In genomic region chr5:133078916-133079315, GRCm38 (mm10) we compare ENCODE assay signal across 23 mouse cellular contexts.
A peak's percentile ranks its signal among the peaks of the same experiment; 100 is the strongest.
DNase-seq lines count a peak whose midpoint lies in the region; ATAC-seq lines count a peak whose summit lies in the region.
"Had no signal": no experiment of that assay in that cellular context is flagged by ENCODE, and none has a peak within 500 bp of the region (broad histone marks: within the 10 kb centered on the region; RNA-seq: fewer than 3 reads in every experiment).

No protein-coding gene starts in this region.

- H3K4me2 ChIP-seq in heart, embryonic 11.5 days = no peak overlapping the region
- H3K4me2 ChIP-seq: embryonic facial prominence, embryonic 13.5 days; forebrain, embryonic 13.5 days; heart, embryonic 12.5 days; hindbrain, embryonic 15.5 days had no signal

- DNase-seq in heart, adult 11 months = peak; percentile 63
- peak; percentile 51 for DNase-seq in cerebellum, adult 11 months
- peak; percentile 63 for DNase-seq in cerebellum, adult 8-10 months
- peak; percentile 73 to 81 for DNase-seq in cerebellum, postnatal 14 days
- DNase-seq in adrenal gland, adult 18-20 months (ENCODE audit: low spot score in 2 of 2) = no peak
- DNase-seq in frontal cortex, postnatal 14 days (ENCODE audit: low spot score in 2 of 2) = no peak
- no peak for DNase-seq in layer of hippocampus, postnatal 14 days (ENCODE audit: low spot score in 2 of 2)
- DNase-seq: adrenal gland, postnatal 14 days; B cell, adult 2 months; forebrain, postnatal 0 days; gastrocnemius, adult 2 months; gastrocnemius, postnatal 36 days; heart, adult 18-20 months; kidney, adult 11 months; kidney, adult 9 months had no signal

- no peak overlapping the region for H3K9ac ChIP-seq in heart, embryonic 11.5 days (ENCODE audit: low read depth, low read length)
- H3K9ac ChIP-seq: embryonic facial prominence, embryonic 13.5 days; forebrain, embryonic 13.5 days; forebrain, postnatal 0 days; heart, embryonic 12.5 days; hindbrain, embryonic 15.5 days had no signal

- H3K4me3 ChIP-seq in heart, embryonic 11.5 days (ENCODE audit: low read depth, low read length) = no peak overlapping the region
- H3K4me3 ChIP-seq: embryonic facial prominence, embryonic 13.5 days; forebrain, embryonic 13.5 days; gastrocnemius, adult 2 months; heart, embryonic 12.5 days; hindbrain, embryonic 10.5 days; hindbrain, embryonic 15.5 days had no signal

- no peaks in the 10 kb centered on the region for H3K4me1 ChIP-seq in heart, embryonic 11.5 days (ENCODE audit: control insufficient read depth, insufficient read depth, low read length)
- H3K4me1 ChIP-seq: embryonic facial prominence, embryonic 13.5 days; forebrain, embryonic 13.5 days; heart, embryonic 12.5 days had no signal

- 69% methylated on average over 3 of the region's 3 CpGs for WGBS in heart, embryonic 11.5 days (ENCODE audit: insufficient replicate concordance)

- ATAC-seq in heart, embryonic 11.5 days (replicated peaks; ENCODE audit: insufficient number of reproducible peaks, low FRiP score, low TSS enrichment) = no peak
- ATAC-seq: CD4-positive, CD25-positive, alpha-beta regulatory T cell, adult 4 months; forebrain, embryonic 13.5 days; forebrain, postnatal 0 days had no signal

- H3K9me3 ChIP-seq in heart, embryonic 11.5 days (replicated peaks; ENCODE audit: control insufficient read depth, low read length) = no peaks in the 10 kb centered on the region
- H3K9me3 ChIP-seq: embryonic facial prominence, embryonic 13.5 days; forebrain, embryonic 13.5 days; heart, embryonic 12.5 days; hindbrain, embryonic 10.5 days; hindbrain, embryonic 15.5 days had no signal

- H3K36me3 ChIP-seq in heart, embryonic 11.5 days (ENCODE audit: control insufficient read depth, insufficient read depth, low read length) = no peaks in the 10 kb centered on the region
- H3K36me3 ChIP-seq: embryonic facial prominence, embryonic 13.5 days; G1E; heart, embryonic 12.5 days; hindbrain, embryonic 10.5 days; hindbrain, embryonic 15.5 days had no signal

- no peaks in the 10 kb centered on the region for H3K27me3 ChIP-seq in heart, embryonic 11.5 days (ENCODE audit: control insufficient read depth, insufficient read depth, low read length)
- H3K27me3 ChIP-seq: embryonic facial prominence, embryonic 13.5 days; forebrain, embryonic 13.5 days; heart, embryonic 12.5 days; hindbrain, embryonic 15.5 days had no signal

- no peak overlapping the region for H3K27ac ChIP-seq in heart, embryonic 11.5 days (ENCODE audit: low read depth, low read length)
- H3K27ac ChIP-seq: embryonic facial prominence, embryonic 13.5 days; forebrain, embryonic 13.5 days; gastrocnemius, adult 2 months; hindbrain, embryonic 10.5 days; hindbrain, embryonic 15.5 days had no signal

Comparison
In these comparisons a context has a peak if more than half of its experiments do, and no peak if none do; other contexts are left out.
1. DNase-seq: peak in heart, adult 11 months (single experiment), cerebellum, adult 11 months (single experiment), cerebellum, adult 8-10 months (single experiment) and cerebellum, postnatal 14 days (2 of 2); none in adrenal gland, adult 18-20 months (0 of 2), frontal cortex, postnatal 14 days (0 of 2) and layer of hippocampus, postnatal 14 days (0 of 2).